Mouse (Mus musculus) kidney, postnatal 36 days (tissue): ENCODE measurements at regions not wholly inside any gene's neighbourhood (a gene's known extent, or its start where the extent isn't known, plus 50 kb on each side); places are given as distances from the start of the nearest gene placed in this dataset.
A peak's percentile ranks its signal among the peaks of the same experiment; 100 is the strongest.

Experiments used
- DNase-seq, 2 experiments: peaks; one replicate each; pipeline ENCODE4 v3.0.0; 2021 to 2022; ENCODE audit warnings: mixed read lengths in 2 of 2

DNA sequence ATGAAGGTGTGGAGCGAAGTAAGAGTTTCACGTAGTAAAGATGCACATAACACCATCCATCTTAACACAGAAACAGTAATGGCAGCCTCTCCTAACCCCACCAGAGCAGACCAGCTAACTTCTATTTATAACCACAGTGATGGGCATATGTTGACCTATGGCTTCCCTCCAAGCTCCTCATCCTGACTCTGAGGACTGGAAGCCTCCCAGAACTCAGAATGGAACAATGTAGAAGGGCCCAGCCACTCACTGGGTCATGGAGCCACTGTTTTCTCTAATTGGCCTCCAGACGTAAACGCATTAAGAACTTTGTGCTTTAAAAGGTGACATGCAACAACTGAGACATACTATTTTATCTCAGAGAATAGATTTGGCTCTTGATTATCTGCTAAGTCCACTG is 77.0 kb downstream of the Irs2 start:
- DNase-seq = no peak

DNA sequence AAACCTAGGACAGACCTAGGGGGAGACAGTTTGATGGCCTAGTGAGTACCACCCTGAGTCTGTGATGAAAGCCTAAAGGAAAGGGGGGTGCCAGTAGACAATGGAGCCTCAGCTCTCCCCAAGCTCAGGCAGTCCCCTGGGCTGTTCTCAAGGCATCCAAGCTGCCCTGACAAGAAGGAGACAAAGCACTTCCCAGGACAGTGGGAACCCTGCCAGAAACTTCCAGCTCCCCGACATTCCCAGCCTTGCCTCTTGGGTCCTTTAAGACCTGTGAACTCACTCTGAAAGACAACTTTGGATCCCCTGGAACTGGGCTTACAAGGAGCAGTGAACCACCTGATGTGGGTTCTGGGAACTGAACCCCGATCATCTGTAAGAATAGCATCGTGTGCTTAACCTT is 79.4 kb downstream of the Irs2 start:
- no peak for DNase-seq

GRCm38 (mm10) chr8:10928342-10928794 is 79.9 kb downstream of the Irs2 start:
- DNase-seq = no peak

DNA sequence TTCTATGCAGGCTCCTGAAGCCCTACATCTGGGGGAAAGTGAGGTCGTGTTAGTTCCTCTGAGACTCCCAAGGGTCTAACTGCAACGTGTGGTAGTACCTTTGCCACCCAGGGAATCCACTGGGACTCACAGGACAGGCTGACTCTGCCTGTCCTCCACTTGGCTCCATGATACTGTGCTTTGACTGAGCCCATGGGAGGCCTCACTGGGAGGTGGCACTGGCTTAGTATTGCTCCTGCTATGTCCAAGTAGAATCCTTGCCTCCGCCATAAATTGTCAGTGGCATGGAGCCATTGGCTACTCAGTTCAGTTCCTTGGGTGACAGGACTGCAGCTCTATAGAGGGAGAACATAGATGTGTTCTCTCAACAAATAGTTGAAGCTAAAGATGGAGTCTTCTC is 81.1 kb downstream of the Irs2 start:
- DNase-seq = no peak

- DNase-seq = no peak
Measured at GRCm38 (mm10) chr8:10926518-10926915, 81.7 kb downstream of the Irs2 start.

DNA sequence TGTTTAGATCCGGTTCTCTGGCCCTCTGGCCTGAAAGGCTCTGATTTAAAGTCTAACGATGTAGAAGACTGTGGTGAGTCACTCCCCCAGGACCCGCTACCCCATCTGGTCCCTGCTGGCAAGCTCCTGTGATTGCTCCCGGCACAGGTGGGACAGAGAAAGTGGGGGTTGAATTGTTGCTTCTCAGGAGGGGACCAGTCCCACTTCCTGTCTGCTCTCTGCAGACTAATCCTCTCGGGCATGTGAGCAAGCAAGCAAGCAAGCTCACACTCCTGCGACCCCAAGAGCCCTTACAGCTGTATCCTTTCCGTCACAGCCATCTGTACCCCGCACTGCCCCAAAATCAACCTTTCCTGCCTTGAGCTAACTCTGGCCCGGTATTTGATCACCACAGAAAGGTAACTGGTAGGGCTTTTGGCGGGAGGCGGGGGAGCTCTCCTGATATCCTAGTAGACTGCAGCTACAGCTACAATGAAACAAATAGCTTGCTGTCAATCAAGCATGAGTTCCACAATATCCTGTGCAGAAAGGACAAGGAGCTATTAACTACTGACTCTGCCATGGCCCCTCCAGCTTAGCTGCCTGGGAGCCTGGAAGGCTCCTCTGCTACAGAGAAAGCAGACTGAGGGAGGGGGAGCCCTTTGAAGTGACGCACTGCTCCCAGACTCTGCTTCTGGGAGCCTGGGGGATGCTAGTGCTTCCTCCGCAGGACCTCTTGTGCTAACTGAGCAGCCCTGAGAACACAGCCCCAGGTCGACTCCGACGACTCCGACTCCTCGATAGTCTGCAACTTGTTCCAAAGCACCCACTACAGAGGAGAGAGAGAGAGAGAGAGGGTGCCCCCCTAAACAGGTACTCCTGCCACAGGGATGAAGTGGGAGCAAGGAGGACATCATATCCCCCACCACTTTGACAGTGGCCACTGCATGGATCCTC is 82.4 kb downstream of the Irs2 start:
- no peak for DNase-seq

DNA sequence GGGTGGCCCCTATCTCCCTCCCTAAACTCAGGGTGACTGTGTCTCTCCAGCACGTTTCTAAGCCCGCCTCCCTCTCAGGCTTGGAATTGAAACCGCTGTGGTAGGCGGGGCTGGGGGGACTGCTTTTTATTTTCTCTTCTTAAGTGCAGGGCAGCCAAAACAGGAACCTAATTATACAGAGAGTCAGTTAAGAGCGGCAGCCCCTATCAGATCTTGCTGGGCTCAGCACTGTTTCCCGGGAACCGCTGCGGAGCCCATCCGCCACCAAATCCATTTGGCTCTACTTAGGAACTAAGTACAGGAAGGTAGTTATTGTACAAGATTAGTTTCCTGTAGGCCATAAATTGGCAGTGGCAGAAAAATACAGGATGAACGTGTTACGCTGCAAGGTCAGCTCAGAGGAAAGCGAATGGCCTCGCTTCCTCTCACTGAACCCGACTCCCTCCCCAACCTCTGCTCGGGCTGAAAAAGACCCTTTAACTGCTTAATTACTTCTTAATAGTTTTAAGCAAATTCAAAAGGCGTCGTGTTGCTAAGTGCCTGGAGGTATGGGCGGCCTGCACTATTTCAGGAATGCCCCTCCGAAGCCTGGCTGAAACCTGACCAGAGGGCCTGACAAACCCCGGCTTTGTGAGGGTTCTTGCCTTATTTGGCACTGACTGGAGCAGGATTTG is 83.6 kb downstream of the Irs2 start:
- peak; percentile 80 to 85 for DNase-seq

GRCm38 (mm10) chr8:10924001-10924490 is 84.2 kb downstream of the Irs2 start:
- DNase-seq = no peak

DNA sequence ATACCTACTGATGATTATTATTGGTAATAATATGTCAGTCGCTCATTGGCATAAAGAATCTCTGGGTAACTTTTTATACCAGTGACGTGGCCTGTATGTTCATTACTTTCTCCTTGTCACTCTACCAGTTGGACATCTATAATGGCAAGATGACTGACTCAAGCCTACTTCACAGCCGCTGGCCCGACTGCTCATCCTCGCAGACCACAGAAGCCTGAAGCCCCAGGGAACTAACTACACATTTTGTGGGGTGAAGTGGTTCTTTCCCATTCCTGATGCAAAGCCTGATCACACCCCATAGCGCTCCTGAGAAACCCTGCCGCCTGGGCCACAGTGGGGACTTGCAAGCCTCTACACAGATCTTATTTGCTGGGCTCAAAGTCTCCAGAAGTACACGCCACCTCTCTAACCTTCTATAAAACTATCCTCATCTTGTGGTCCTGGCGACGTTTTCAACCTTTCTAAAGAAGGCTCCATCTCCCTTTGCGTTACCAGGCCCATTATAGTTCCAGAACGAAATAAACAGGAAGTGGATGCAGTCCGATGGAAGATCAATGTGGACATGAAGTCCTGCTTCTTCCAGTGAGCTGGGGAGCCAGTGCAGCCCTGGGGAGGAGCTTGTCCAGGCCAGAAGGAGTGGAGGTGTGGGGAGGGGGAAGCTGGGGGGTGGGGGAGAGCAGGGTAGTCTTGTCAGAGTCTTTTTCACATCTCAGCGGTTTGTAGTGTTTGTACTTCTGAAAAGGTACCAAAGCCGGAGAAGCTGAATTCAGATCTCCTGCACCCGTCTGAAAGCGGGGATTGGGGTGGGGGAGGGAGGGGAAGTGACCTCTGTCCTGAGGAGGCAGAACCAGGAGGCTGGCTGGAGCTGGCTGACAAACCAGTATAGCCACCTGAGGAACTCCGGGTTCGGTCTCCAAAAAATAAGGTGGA is 84.9 kb downstream of the Irs2 start:
- peak; percentile 59 to 64 for DNase-seq

DNA sequence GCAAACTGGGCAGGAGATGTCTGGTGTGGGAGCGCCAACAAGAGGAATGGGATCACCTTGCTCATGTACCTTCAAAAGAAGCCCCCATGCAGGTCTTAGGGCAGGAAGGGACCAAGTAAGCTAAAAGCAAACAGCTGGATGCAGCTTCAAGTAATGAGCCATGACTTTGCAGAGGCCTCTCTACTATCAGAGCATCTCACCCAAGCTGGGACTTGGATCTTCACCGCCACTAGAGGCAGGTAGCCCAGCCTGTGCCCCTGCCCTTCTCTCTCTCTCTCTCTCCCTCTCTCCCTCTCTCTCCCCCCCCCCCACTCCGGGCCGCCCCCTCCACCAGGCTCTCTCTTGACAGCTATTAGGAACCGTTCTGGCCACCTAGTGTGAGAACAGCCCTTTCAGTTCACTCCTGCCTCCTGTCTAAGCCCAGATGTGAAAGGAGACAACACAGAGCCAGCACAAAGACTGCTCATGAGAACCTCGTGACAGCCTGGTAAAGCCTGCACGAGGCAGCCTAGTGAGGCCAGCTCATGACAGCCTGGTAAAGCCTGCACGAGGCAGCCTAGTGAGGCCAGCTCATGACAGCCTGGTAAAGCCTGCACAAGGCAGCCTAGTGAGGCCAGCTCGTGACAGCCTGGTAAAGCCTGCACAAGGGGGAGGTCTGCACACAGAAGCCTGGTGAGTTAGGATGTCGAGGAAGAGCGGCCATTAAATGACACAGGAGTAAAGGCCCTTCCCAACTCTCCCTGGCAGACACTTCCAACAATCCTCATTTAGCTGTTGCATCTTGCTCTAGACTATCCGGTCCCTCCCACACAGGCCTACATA is 85.8 kb downstream of the Irs2 start:
- no peak for DNase-seq

DNA sequence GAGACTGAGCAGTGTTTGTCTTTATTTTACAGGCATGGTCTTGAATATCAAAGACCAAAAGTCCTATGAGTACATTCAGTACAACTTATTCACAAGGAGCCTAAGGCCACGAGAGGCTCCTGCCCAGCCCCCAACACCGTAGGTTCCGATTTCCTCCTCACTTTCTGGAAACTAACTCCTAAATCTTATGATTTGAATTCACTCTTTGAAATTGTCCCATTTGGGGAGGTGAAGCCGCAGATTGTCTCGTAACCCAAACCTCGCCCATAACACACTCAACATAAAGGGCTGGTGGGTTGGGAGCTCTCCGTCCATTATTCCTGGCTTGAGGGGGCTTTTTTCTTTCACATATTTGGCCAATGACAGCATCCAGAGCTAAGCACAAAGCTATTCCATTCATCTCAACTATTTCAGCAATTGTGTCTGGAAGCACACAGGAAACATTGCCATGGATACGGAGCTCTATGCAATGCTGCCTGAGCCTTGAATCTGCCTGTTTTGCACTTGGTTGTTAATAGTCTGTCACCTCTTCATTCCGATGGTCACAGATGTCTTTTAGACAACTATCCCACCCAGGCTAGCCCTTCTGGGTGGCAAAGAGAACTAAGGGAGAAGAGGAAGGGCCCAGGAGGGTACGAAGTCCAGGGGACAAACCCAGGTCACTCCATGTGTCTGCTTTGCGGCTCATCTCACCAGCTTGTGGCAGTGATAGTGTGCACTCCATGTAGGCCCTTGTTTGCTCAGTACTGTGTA is 86.6 kb downstream of the Irs2 start:
- DNase-seq = no peak

DNA sequence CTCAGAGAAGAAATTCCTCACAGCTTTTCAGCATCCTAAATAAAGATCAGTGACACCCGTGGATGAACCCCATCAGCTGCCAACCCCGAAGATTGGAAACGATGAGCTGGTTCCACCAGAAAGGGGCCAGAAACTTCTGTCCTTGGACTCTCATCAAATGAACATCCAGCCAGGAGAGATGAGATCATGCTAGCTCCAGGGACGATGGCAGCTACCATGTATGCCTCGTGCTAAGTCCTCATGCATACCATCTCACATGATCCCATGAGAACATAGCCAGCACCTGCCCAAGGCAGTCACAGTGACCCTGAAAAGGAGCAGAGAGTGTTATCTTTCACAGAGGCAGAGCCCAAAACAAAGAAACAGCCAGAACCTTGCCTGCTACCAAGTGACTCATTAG is 88.6 kb downstream of the Irs2 start:
- no peak for DNase-seq

- no peak for DNase-seq
Measured at GRCm38 (mm10) chr8:10918403-10919035, 89.7 kb downstream of the Irs2 start.

DNA sequence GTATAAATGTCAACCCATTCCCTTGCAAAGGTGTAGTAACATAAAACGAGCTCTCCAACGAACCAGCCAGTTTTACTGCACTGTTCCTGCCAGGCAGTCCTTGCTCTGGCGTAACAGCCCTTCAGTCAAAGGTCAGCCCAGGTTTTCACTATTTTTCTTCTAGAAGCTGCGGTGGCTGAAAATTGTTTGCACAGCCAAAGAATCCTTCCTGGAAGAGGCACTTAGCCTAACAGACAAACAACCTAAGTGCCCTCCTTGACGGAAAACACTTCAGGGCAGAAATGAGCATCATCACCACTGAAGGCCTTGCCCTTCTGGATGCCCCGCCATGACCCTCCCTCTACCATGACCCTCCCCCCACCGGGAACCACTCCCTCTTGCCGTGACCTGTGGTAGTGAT is 93.6 kb downstream of the Irs2 start:
- no peak for DNase-seq

- no peak for DNase-seq
Measured at GRCm38 (mm10) chr8:10912436-10912835, 95.8 kb downstream of the Irs2 start.

DNA sequence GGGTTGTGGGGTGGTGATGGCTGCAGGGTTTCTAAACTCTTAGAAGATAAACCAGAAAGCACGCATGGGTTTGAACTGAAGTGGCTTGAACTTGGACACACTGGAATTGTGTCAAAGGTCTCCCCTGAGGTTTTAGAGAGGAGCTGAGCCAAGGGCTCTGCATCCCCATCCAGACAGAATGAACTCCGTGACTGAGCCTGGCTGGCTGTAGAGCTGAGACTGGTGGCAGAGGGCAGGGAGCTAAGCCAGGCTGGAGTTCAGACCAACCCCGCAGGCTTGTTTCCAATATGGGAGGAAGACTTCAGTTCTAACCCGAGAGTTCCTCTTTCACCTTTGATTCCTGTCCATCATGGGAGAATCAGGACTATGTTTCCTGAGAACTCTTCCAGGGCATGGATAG is 96.9 kb downstream of the Irs2 start:
- peak; percentile 70 to 74 for DNase-seq

GRCm38 (mm10) chr8:10910954-10911353 is 97.3 kb downstream of the Irs2 start:
- DNase-seq = no peak

- DNase-seq = peak; percentile 67 to 74
Measured at GRCm38 (mm10) chr8:10910244-10910872, 97.9 kb downstream of the Irs2 start.

DNA sequence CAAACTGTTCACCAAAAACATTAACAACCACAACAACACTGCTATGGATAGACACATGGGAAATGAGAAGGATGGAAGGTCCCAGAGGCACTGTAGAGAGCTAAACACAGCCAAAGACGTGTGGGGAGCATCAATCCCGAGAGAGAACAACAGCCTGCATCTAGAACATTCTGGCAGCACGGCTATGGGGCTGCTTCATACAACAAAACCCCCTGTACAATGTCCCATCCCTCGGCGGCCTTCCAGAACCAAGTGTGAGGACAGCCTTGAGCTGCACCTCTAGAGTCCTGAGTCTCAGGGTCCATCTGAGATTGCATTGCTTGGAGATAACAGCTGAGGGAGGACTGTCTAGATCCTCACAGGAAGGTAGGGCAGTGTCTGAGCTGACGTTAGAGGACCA is 99.1 kb downstream of the Irs2 start:
- DNase-seq = no peak

DNA sequence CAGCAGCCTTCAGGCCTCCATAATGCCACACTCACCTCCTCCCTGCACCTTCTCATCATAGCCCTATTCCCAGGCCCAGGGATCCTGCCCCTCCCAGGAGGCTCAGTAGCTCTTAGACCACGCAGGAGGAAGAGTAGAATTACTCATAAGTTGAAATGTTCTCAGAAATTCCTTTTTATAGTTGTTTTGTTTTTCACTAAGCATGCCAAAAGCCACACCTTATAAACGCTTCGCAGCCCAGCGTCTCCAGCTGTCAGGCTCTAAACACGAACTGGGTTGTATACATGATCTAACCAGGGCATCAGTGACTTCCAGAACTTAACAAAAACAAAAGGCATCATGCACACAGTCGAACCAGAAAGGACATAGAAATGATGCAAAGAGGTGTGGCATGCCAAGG is 101.9 kb downstream of the Irs2 start:
- DNase-seq = no peak
